Mouse (Mus musculus) bone marrow macrophage, adult 2 months (primary cell): ENCODE data around the gene Vmn2r83.
"Not testable (repeated sequence)": the region's sequence is repeated elsewhere in the genome, so short reads cannot be mapped to it uniquely, and the experiment has no call there.

Experiments used
- CTCF ChIP-seq: IDR thresholded peaks from 2 replicates; pipeline ENCODE4 v1.5.1; 2012; ENCODE audit warnings: low read depth, mild to moderate bottlenecking, low read length, moderate library complexity
- POLR2A ChIP-seq: IDR thresholded peaks from 2 replicates; pipeline ENCODE4 v1.6.1; 2012; ENCODE audit warnings: mild to moderate bottlenecking, low read depth, low read length, borderline replicate concordance

DNA sequence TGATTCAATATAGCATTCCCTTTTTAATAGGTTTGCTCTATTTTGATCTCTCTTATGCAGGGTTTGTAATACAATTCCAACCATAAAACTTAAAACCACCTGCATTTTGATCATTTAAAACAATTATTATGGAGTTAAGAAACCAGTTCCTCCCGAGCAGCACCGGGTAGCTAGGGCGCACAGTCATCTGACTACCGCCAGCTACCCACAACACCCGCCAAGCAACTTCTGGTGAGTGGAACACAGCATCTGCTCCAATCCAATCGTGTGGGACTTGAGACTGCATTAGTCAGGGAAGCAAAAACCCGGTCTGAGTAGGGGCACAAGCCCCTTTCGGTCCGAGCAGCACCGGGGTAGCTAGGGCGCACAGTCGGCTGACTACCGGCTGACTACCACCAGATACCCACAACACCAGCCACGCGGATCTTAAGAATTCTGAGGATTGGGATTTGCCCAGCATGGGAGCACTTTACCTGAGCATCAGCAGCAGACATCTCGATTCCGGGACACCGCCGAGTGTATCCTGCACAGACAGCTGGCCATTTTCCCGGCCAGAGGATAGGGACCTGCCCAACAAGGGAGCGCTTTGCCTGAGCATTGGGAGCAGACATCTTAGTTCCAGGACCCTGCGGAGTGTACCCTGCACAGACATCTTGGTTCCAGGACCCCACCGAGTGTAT, 33.2 kb upstream of the Vmn2r83 start:
- not testable (repeated sequence) for TF ChIP-seq CTCF, POLR2A
